Mouse (Mus musculus) midbrain, embryonic 15.5 days (tissue): ENCODE results near the gene Pbx3. TPM values are rescaled to one million over a fixed set of nuclear protein-coding genes. Genes with fewer than 3 reads are reported as not detected.
A peak's percentile ranks its signal among the peaks of the same experiment; 100 is the strongest.

Source experiments
- ATAC-seq: fragments of 200-750 bp; cut with Nextera tagmentation; replicated peaks from 2 replicates; pipeline ENCODE4 v1.8.0; 2017; ENCODE audit warnings: moderate TSS enrichment
- H3K27ac ChIP-seq: fragments of 300-500 bp; sonication (generic); 2 replicates; pipeline ENCODE4 v1.5.1; 2015; ENCODE audit warnings: mild to moderate bottlenecking, inconsistent platforms
- H3K27me3 ChIP-seq: fragments of 300-500 bp; sonication (generic); replicated peaks from 2 replicates; pipeline ENCODE4 v1.6.1; 2015; ENCODE audit warnings: inconsistent platforms
- H3K36me3 ChIP-seq: fragments of 300-500 bp; sonication (generic); replicated peaks from 2 replicates; pipeline ENCODE4 v1.6.1; 2015; ENCODE audit warnings: inconsistent platforms
- H3K4me1 ChIP-seq: fragments of 300-500 bp; sonication (generic); 2 replicates; pipeline ENCODE4 v1.6.1; 2015; ENCODE audit warnings: inconsistent platforms
- H3K4me2 ChIP-seq: fragments of 300-500 bp; sonication (generic); 2 replicates; pipeline ENCODE4 v1.6.1; 2015; ENCODE audit warnings: inconsistent platforms, mild to moderate bottlenecking, moderate library complexity
- H3K4me3 ChIP-seq: fragments of 300-500 bp; sonication (generic); 2 replicates; pipeline ENCODE4 v1.5.1; 2015; ENCODE audit warnings: mild to moderate bottlenecking, inconsistent platforms
- H3K9ac ChIP-seq: fragments of 300-500 bp; sonication (generic); 2 replicates; pipeline ENCODE4 v1.6.1; 2015; ENCODE audit warnings: mild to moderate bottlenecking, inconsistent platforms
- H3K9me3 ChIP-seq: fragments of 300-500 bp; sonication (generic); 2 replicates; pipeline ENCODE4 v1.6.1; 2016; ENCODE audit warnings: inconsistent platforms
- WGBS: fragments of 180-500 bp; shearing (Covaris S2); methylation state at CpG from one replicate; pipeline ENCODE4 v1.1.7; 2015; ENCODE audit warnings: mixed read lengths; 5-methylcytosine and 5-hydroxymethylcytosine counted together
- polyA plus RNA-seq: library from polyadenylated mRNA; unstranded; fragments of >200 nt; fragmentation: Nextera tagmentation; extraction: Ambion mirVana; gene quantifications from 2 replicates; pipeline ENCODE4 v1.2.1, GENCODE M21; 2015

The Pbx3 gene
- polyA plus RNA-seq, 1 experiment from 2014 or later: 106 TPM

DNA sequence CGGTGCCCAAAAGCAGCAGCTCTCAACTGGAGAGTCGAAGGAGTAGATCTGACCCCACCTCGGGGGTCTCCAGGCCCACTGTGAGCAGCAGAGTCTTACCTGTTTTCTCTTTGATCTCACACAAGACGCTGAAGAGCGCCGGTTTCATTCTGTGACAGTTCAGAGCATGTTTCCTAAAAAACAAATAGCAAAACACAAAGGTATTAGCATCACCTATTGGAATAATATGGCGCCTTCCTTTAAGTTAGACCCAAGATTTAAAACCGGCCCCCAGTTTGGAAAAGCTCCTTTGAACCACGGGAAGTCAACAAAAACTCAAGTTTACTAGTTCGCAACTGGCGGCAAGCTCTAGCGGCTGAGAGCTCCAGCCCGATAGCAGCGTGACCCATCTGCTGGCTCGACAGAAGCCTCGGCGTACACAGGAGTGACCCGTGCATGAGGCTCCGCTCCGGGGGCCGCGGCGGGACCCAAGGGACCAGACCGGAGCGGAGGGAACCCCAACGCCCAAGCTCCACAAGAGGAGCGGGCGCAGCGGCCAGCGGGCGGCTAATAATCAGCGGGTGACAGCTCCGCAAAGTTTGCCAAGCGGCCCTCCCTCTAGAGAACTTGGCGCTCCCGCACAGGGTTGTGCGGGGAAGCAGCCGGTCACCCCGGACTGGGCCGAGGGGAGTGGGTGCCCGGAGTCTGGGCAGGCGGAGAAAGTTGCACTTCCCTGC lies 2.1 kb downstream of the Pbx3 start:
- peak overlapping the region; percentile 81 for H3K9ac ChIP-seq
- H3K36me3 ChIP-seq: no peaks in the 10 kb centered on the region
- WGBS: under 1% methylated on average over 42 of the region's 42 CpGs
- peak overlapping the region; percentile 63 for H3K4me3 ChIP-seq
- H3K9me3 ChIP-seq: no peaks in the 10 kb centered on the region
- H3K27me3 ChIP-seq: no peaks in the 10 kb centered on the region
- peak overlapping the region; percentile 93 for H3K4me2 ChIP-seq
- H3K27ac ChIP-seq: peak overlapping the region; percentile 92
- H3K4me1 ChIP-seq: peaks cover 23% of the 10 kb centered on the region
- no peak for ATAC-seq

DNA sequence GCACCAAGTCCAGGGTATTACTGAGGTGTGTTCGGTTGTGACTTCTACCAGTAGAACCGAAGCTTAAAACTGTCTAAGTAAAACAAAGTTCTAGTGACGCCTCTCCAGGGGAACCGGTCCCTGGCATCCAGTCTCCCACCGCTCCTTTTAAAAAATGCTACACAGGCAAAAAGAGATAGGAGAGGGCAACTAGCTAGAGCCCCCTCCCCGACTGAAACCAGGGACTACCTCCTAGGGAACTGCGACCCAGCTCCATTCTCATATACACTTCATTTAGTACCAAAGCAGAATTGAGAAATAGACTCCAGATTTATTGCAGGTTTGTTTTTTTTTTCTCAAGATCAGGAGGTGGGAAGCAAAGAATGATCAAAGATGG lies 2.6 kb downstream of the Pbx3 start:
- H3K9me3 ChIP-seq: no peaks in the 10 kb centered on the region
- H3K9ac ChIP-seq: peak overlapping the region; percentile 81
- peak overlapping the region; percentile 93 for H3K4me2 ChIP-seq
- ATAC-seq: no peak
- H3K36me3 ChIP-seq: no peaks in the 10 kb centered on the region
- peak overlapping the region; percentile 92 for H3K27ac ChIP-seq
- peaks cover 23% of the 10 kb centered on the region for H3K4me1 ChIP-seq
- no peaks in the 10 kb centered on the region for H3K27me3 ChIP-seq
- peak overlapping the region; percentile 63 for H3K4me3 ChIP-seq
- WGBS: 4% methylated on average over 7 of the region's 7 CpGs

DNA sequence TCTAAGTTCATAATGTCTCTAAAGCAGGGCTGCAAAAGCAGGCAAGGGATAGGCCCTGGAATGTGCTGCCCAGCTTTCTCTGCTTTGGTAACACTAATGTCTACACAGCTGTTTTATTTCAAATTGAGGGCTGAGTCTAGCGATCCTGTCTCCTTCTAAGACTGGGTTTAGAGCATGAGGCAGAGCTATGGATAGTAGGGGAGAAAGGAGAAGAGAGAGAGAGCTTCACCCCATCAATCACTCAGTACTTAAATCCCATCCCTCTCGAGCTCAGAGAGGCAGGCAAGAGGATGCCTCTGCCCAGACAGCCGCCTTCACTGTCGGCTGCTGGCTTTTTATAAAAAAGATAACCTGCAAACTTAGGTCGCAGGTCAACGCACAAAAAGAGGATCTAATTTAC lies 4.5 kb downstream of the Pbx3 start:
- Histone ChIP-seq H3K9me3 (no peaks in the 10 kb centered on the region), H3K27ac (peak overlapping the region; percentile 71), H3K9ac (peak overlapping the region; percentile 24; the same call in 1 of the 2 replicates), H3K27me3 (no peaks in the 10 kb centered on the region), H3K4me1 (peaks cover 25% of the 10 kb centered on the region), H3K4me2 (peak overlapping the region; percentile 46), H3K4me3 (peak overlapping the region; percentile 35), H3K36me3 (no peaks in the 10 kb centered on the region)
- ATAC-seq: no peak
- 15% methylated on average over 6 of the region's 6 CpGs for WGBS

DNA sequence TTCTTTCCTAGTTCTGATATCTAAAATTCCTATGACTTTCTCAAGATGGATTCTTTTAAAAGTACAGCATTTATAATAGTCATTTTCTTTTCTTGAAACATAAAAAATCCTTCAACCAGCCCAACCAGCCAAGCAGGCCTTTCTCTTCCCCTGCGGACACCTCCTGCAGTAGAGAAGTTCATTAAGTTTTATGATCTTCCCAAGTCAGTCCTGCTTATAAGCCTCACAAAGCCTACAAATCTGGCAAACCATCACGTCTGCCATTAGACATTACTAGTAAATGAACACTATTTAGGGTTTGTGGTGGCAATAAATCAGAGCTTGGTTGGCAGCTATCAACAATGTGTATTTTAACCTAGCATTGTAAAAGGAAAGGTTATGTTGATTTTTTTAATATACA lies 5.9 kb downstream of the Pbx3 start:
- H3K27me3 ChIP-seq: no peaks in the 10 kb centered on the region
- H3K9ac ChIP-seq: no peak overlapping the region
- WGBS: 57% methylated on average over 2 of the region's 2 CpGs
- H3K4me3 ChIP-seq: peak overlapping the region; percentile 13; the same call in 1 of the 2 replicates
- H3K36me3 ChIP-seq: no peaks in the 10 kb centered on the region
- no peak for ATAC-seq
- H3K4me2 ChIP-seq: peak overlapping the region; percentile 35
- no peaks in the 10 kb centered on the region for H3K9me3 ChIP-seq
- H3K4me1 ChIP-seq: peaks cover 23% of the 10 kb centered on the region
- no peak overlapping the region for H3K27ac ChIP-seq

DNA sequence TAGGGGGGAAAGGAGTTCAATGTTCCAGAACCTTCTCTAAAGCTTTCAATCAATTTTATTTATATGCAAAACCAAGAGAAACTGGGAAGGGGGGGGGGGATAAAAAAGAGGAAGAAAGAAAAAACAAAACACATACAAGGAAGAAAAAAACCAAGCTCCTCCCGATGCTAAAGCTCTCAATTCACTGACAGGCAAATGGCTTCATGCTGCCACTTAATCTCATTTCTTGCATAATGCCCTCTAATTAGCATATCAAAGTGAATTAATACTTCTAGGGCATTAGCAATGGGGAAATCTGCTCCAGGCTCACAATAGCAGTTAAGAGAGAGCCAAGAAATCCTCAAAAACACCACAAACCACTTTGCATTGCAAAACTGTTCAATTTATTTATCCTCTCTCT lies 9.3 kb downstream of the Pbx3 start:
- H3K4me3 ChIP-seq: no peak overlapping the region
- no peaks in the 10 kb centered on the region for H3K36me3 ChIP-seq
- peaks cover 33% of the 10 kb centered on the region for H3K4me1 ChIP-seq
- H3K27me3 ChIP-seq: no peaks in the 10 kb centered on the region
- ATAC-seq: no peak
- no peak overlapping the region for H3K9ac ChIP-seq
- no peaks in the 10 kb centered on the region for H3K9me3 ChIP-seq
- 10% methylated on average over 1 of the region's 1 CpGs for WGBS
- H3K27ac ChIP-seq: no peak overlapping the region
- H3K4me2 ChIP-seq: peak overlapping the region; percentile 27

DNA sequence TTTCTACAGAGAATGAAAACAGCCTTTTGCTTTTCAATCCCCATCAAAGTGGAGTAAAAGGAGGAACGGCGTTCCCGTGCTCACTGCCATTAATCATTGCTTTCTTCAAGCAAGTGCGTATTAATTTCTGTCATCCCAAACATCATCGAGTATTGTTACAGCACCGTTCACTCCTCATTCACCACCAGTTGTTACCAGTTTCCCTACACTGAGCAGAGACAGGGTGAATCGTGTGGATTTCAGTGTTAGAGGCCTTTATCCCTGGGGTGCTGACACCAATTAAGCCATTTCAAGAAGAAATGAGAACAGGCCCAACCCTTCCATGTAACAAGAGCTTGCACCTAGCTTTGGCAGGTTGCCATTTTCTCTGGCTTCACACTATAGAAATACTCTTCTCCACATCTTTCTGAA lies 17.1 kb downstream of the Pbx3 start:
- Histone ChIP-seq H3K4me1 (peaks cover 45% of the 10 kb centered on the region), H3K27ac (peak overlapping the region; percentile 59), H3K4me3 (no peak overlapping the region), H3K9ac (no peak overlapping the region), H3K27me3 (no peaks in the 10 kb centered on the region), H3K4me2 (peak overlapping the region; percentile 5; the same call in 1 of the 2 replicates), H3K36me3 (no peaks in the 10 kb centered on the region), H3K9me3 (no peaks in the 10 kb centered on the region)
- ATAC-seq: no peak
- 24% methylated on average over 7 of the region's 7 CpGs for WGBS

DNA sequence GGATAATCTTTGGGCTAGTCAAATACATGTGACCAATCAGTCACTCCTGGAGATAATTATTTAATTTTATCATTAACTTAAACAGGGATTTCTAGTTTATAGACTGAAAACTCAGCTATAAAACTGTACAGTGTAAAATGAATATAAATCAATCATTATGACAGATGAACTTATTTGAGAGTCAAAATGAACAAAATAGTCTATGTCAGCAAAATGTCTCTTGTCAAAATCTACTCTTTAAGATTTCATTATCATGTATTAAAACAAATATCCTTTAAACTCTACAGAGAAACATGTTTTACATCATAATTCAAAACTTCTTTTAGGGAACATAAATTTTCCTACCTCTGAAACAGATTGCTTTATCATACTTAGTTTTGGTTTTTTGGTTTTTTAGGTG lies 20.9 kb downstream of the Pbx3 start:
- Histone ChIP-seq H3K9me3 (no peaks in the 10 kb centered on the region), H3K9ac (no peak overlapping the region), H3K4me1 (peaks cover 31% of the 10 kb centered on the region), H3K27ac (no peak overlapping the region), H3K27me3 (no peaks in the 10 kb centered on the region), H3K4me2 (no peak overlapping the region), H3K4me3 (no peak overlapping the region), H3K36me3 (no peaks in the 10 kb centered on the region)
- no peak for ATAC-seq

DNA sequence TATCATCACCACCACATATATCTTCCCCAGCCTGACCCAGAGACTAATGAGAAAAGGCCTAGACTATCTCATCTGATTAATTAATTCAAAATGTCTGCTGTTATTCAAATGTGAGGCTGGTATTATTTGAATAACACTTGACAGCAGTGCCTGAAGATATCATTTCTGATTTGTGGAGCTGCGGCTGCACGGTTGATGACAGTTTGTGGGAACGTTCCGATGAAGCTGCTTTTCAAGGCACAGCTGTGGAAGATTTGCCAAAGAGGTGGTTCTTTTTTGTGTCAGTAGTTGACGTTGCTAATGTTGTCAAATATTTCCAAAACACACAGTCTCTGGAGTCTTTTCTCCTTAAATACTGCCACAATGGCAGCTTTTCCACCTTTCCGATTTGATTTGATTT lies 25.8 kb downstream of the Pbx3 start:
- Histone ChIP-seq H3K4me1 (peaks cover 19% of the 10 kb centered on the region), H3K4me2 (peak overlapping the region; percentile 12; the same call in 1 of the 2 replicates), H3K36me3 (no peaks in the 10 kb centered on the region), H3K9ac (no peak overlapping the region), H3K27ac (peak overlapping the region; percentile 54), H3K9me3 (no peaks in the 10 kb centered on the region), H3K4me3 (no peak overlapping the region), H3K27me3 (no peaks in the 10 kb centered on the region)
- ATAC-seq: no peak
- WGBS: 28% methylated on average over 6 of the region's 6 CpGs

DNA sequence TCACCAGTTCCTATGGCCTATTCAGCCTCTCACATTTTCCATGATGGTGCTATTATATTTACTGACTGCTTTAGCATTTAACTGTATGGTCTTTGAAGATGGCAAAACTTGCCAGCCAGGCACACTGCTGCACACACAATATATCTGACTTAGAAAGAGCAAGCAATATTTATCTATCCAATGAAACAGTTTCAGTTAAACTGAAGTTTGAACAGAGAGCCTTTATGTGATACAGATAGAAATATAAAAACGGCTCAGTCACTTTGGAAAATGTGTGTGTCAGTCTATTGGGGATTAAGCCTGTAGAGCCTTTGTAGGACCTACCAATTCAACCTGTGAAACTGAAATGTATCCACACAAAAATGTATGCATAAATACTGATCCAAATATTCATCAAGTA lies 74.3 kb downstream of the Pbx3 start:
- no peak for ATAC-seq
- WGBS: 71% methylated on average over 1 of the region's 1 CpGs
- Histone ChIP-seq H3K27me3 (no peaks in the 10 kb centered on the region), H3K9ac (no peak overlapping the region), H3K4me3 (no peak overlapping the region), H3K4me2 (no peak overlapping the region), H3K9me3 (no peaks in the 10 kb centered on the region), H3K4me1 (peaks cover 7% of the 10 kb centered on the region), H3K36me3 (no peaks in the 10 kb centered on the region), H3K27ac (no peak overlapping the region)

DNA sequence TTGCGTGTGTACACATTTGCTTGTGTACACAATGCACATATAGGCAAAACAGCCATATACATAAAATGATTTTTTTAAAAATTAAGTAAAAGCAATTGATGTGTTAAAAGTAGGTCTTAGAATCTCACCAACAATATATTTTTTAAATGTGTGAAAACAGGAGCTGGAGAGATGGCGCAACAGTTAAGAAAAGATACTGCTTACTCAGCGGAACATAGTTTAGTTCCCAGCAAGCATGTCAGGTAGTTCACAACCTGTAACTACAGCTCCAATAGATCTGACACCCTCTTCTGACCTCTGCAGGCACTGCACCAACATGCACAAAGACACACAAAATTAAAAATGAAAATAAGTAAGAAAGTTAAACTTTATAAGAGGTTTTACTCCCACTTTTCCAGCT lies 74.7 kb downstream of the Pbx3 start:
- H3K4me3 ChIP-seq: no peak overlapping the region
- H3K4me1 ChIP-seq: peaks cover 4% of the 10 kb centered on the region
- H3K36me3 ChIP-seq: no peaks in the 10 kb centered on the region
- H3K4me2 ChIP-seq: no peak overlapping the region
- no peaks in the 10 kb centered on the region for H3K9me3 ChIP-seq
- H3K27ac ChIP-seq: no peak overlapping the region
- no peak for ATAC-seq
- H3K9ac ChIP-seq: no peak overlapping the region
- WGBS: 97% methylated on average over 3 of the region's 3 CpGs
- H3K27me3 ChIP-seq: no peaks in the 10 kb centered on the region

DNA sequence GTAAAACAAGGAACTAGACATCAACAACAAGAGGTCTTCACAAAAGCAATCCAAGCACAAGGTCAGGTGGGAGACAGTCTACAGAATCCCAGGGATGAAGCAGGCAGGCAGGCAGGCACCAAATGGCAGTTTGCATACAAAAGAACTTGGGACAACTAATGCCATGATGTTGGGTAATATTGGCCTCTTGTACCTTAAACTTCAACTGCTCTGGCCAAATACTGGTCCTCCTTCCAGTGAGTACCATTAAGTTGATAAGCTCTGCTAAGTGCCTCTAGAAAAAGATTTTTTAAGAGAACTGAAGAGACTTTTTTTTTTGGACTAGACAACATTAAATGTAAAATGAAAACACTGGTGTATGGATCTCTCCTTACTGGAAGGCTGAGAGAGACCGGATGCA lies 83.2 kb downstream of the Pbx3 start:
- Histone ChIP-seq H3K27ac (no peak overlapping the region), H3K27me3 (no peaks in the 10 kb centered on the region), H3K4me2 (no peak overlapping the region), H3K36me3 (no peaks in the 10 kb centered on the region), H3K9ac (no peak overlapping the region), H3K4me1 (peaks cover 16% of the 10 kb centered on the region), H3K9me3 (no peaks in the 10 kb centered on the region), H3K4me3 (no peak overlapping the region)
- ATAC-seq: no peak
- 86% methylated on average over 1 of the region's 1 CpGs for WGBS

DNA sequence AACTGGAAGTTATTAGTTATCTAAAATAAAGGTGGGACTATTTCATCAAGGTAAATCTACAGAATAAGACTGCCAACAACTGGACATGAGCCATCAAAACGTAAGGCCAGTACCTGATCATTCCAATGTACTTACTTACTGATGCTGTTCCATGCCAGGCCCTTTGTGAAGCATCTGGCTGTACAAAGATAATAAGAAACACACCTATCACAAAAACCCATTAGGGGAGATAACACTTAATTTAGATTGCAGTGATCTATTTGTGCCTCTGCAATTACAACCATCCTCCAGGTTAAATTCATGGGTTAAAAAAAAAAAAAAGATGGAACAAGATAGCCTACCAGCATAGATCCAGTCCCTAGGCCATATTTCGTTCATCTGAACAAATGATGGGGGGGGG lies 88.7 kb downstream of the Pbx3 start:
- Histone ChIP-seq H3K9ac (no peak overlapping the region), H3K4me1 (peaks cover 35% of the 10 kb centered on the region), H3K4me2 (no peak overlapping the region), H3K9me3 (no peaks in the 10 kb centered on the region), H3K27ac (no peak overlapping the region), H3K27me3 (no peaks in the 10 kb centered on the region), H3K4me3 (no peak overlapping the region), H3K36me3 (no peaks in the 10 kb centered on the region)
- WGBS: 63% methylated on average over 2 of the region's 2 CpGs
- ATAC-seq: no peak

DNA sequence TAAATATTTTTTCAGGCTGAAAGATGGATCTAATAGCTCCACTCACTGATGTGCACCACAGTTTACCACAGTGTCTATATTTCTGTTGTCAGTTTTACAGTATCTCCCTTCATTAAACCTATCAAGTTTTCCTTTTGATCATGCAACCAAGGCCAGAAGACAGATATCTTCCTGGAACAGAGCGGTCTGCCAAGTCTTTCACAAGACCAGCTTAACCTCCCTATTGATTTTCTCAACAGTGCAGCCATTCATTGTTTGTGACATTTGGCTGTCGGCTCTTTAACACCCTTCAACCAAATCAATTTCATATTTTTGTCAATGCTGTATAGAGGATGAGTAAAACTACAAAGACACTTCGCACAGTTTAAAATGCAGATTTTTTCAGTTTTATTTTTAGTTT lies 91.9 kb downstream of the Pbx3 start:
- Histone ChIP-seq H3K4me1 (peaks cover 26% of the 10 kb centered on the region), H3K4me3 (no peak overlapping the region), H3K4me2 (no peak overlapping the region), H3K36me3 (no peaks in the 10 kb centered on the region), H3K27ac (no peak overlapping the region), H3K9ac (no peak overlapping the region), H3K27me3 (no peaks in the 10 kb centered on the region), H3K9me3 (no peaks in the 10 kb centered on the region)
- ATAC-seq: no peak
- 33% methylated on average over 3 of the region's 3 CpGs for WGBS
